Mouse (Mus musculus): ENCODE data around the gene Pgap3.

Pgap3 gene

GRCm38 (mm10) chr11:98354445-98354844 lies 45.8 kb downstream of the Pgap3 start:
- no peak for DNase-seq

- peak; percentile 27 for DNase-seq
Measured at GRCm38 (mm10) chr11:98353651-98354211, 46.6 kb downstream of the Pgap3 start.

- DNase-seq, result no peak
Measured at GRCm38 (mm10) chr11:98352272-98352990, 47.9 kb downstream of the Pgap3 start.

- DNase-seq, result no peak
Measured at GRCm38 (mm10) chr11:98349308-98349707, 51.0 kb downstream of the Pgap3 start.

- DNase-seq, result peak; percentile 70
Measured at GRCm38 (mm10) chr11:98348083-98348961, 52.0 kb downstream of the Pgap3 start, which contains the start of gene Ppp1r1b. TSS of gene Ppp1r1b (plus strand) at chr11:98348404.

- no peak for DNase-seq
Measured at GRCm38 (mm10) chr11:98347385-98348082, 52.8 kb downstream of the Pgap3 start.

- DNase-seq, result no peak
Measured at GRCm38 (mm10) chr11:98346168-98346567, 54.1 kb downstream of the Pgap3 start.

GRCm38 (mm10) chr11:98345253-98345652 lies 55.0 kb downstream of the Pgap3 start:
- DNase-seq, result peak; percentile 88

- DNase-seq, result peak; percentile 95
Measured at GRCm38 (mm10) chr11:98342000-98342945, 58.0 kb downstream of the Pgap3 start.

- DNase-seq, result no peak
Measured at GRCm38 (mm10) chr11:98341174-98341573, 59.1 kb downstream of the Pgap3 start.

GRCm38 (mm10) chr11:98340597-98340996 lies 59.7 kb downstream of the Pgap3 start:
- DNase-seq, result no peak

GRCm38 (mm10) chr11:98339679-98340287 lies 60.5 kb downstream of the Pgap3 start:
- no peak for DNase-seq

GRCm38 (mm10) chr11:98339071-98339501 lies 61.2 kb downstream of the Pgap3 start:
- peak; percentile 44 for DNase-seq
